10 mouse cellular contexts compared by ENCODE assay signal in the genomic region with DNA sequence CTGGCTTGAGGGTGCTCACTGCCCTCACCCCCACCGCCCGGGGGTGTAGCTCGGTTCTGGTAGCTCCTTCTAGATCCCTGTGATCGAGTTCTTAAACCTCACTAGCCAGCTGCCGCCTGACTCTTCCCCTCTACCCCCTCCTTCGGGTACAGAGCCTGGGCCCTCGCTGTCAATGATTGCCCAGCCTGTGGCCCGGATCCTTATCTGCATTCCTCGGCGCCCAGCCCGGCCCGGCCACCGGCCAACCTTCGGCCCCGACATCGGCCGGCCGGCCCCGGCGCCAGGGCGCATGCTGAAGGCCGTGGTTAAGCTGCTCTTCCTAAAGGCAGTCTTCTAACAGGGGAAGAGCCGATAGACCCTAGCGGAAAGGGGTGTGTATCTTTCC. TPM values are rescaled to one million over a fixed set of nuclear protein-coding genes. Genes with fewer than 3 reads are reported as not detected.
DNase-seq lines count a peak whose midpoint lies in the region; ATAC-seq lines count a peak whose summit lies in the region.
"Had no signal": no experiment of that assay in that cellular context is flagged by ENCODE, and none has a peak within 500 bp of the region (broad histone marks: within the 10 kb centered on the region; RNA-seq: fewer than 3 reads in every experiment).

No protein-coding gene starts in this region.

- no peaks in the 10 kb centered on the region; the same call in 1 of the 2 replicates for H3K9me3 ChIP-seq in erythroblast, embryonic 14.5 days (ENCODE audit: control insufficient read depth, low read length)
- no peaks in the 10 kb centered on the region for H3K9me3 ChIP-seq in heart, embryonic 10.5 days
- H3K9me3 ChIP-seq in kidney, embryonic 14.5 days (ENCODE audit: control insufficient read depth, low read length) = no peaks in the 10 kb centered on the region

- no peak for DNase-seq in heart, embryonic 10.5 days (ENCODE audit: low spot score)
- DNase-seq in lung, postnatal 14 days = peak; percentile 48
- no peak for DNase-seq in layer of hippocampus, adult 18-20 months (ENCODE audit: low spot score in 2 of 2)
- DNase-seq in cerebellum, adult 11 months = no peak

- no peak overlapping the region for H3K27ac ChIP-seq in heart, embryonic 10.5 days
- H3K27ac ChIP-seq in kidney, embryonic 14.5 days (ENCODE audit: low read depth, low read length) = no peak overlapping the region

- no peak for ATAC-seq in erythroblast, adult 5-6 weeks (replicated peaks; ENCODE audit: low FRiP score, poor library complexity, severe bottlenecking)
- ATAC-seq in kidney, embryonic 14.5 days (ENCODE audit: low FRiP score, low TSS enrichment) = 0 out of 2 replicates have a peak, but pooled peaks have one; percentile 33
- no peak for ATAC-seq in megakaryocyte, adult 5-6 weeks (ENCODE audit: poor library complexity, severe bottlenecking)

- H3K27me3 ChIP-seq in erythroblast, embryonic 14.5 days (ENCODE audit: control insufficient read depth) = peaks cover 82% of the 10 kb centered on the region
- peaks cover 96% of the 10 kb centered on the region for H3K27me3 ChIP-seq in heart, embryonic 10.5 days (ENCODE audit: insufficient read depth, poor library complexity, severe bottlenecking)
- peaks cover 96% of the 10 kb centered on the region for H3K27me3 ChIP-seq in kidney, embryonic 14.5 days (ENCODE audit: control insufficient read depth, insufficient read depth, low read length)

- peak overlapping the region; percentile 27 for H3K4me2 ChIP-seq in kidney, embryonic 14.5 days (replicated peaks; ENCODE audit: low read depth, low read length)

- H3K9ac ChIP-seq in kidney, embryonic 14.5 days (ENCODE audit: low read depth, low read length) = no peak overlapping the region

- peak overlapping the region; percentile 53 for H3K4me3 ChIP-seq in erythroblast, embryonic 14.5 days (replicated peaks)
- H3K4me3 ChIP-seq in heart, embryonic 10.5 days = peak overlapping the region; percentile 39
- peak overlapping the region; percentile 3; the same call in 1 of the 2 replicates for H3K4me3 ChIP-seq in kidney, embryonic 14.5 days (ENCODE audit: low read length)

- 2% methylated on average over 24 of the region's 24 CpGs for WGBS in heart, embryonic 10.5 days
- WGBS in kidney, embryonic 14.5 days = 1% methylated on average over 24 of the region's 24 CpGs

- H3K36me3 ChIP-seq in erythroblast, embryonic 14.5 days (ENCODE audit: control insufficient read depth) = peaks cover 2% of the 10 kb centered on the region; the same call in 1 of the 2 replicates
- no peaks in the 10 kb centered on the region for H3K36me3 ChIP-seq in heart, embryonic 10.5 days
- H3K36me3 ChIP-seq in kidney, embryonic 14.5 days (ENCODE audit: control insufficient read depth, insufficient read depth, low read length) = no peaks in the 10 kb centered on the region

- H3K4me1 ChIP-seq in erythroblast, embryonic 14.5 days (ENCODE audit: control insufficient read depth) = no peaks in the 10 kb centered on the region
- H3K4me1 ChIP-seq in heart, embryonic 10.5 days = peaks cover 41% of the 10 kb centered on the region
- peaks cover 19% of the 10 kb centered on the region for H3K4me1 ChIP-seq in kidney, embryonic 14.5 days (ENCODE audit: control insufficient read depth, insufficient read depth, low read length)

RNA-seq across cellular contexts. Expression of a gene that starts 1.8 kb away (rescaled TPM):
- polyA plus RNA-seq in erythroblast, embryonic 14.5 days (2012) = 0.06 and 0.19 TPM in 2 replicates
- total RNA-seq in erythroblast, adult 5-6 weeks (2015; ENCODE audit: low replicate concordance) = not detected in 2 replicates
- total RNA-seq in erythroblast, adult 5-6 weeks (2017; ENCODE audit: low replicate concordance) = 0.28 TPM in 1 of 2 replicates, not detected in the other
- 0.11 and 0.75 TPM in 2 replicates for polyA plus RNA-seq in heart, embryonic 10.5 days (2016; fragmentation: Nextera tagmentation; extraction: Ambion mirVana)
- 0.43 and 0.84 TPM in 2 replicates for polyA plus RNA-seq in kidney, embryonic 14.5 days (2014; fragmentation: Nextera tagmentation; extraction: Ambion mirVana)
- total RNA-seq in layer of hippocampus, adult 18-20 months (2021) = under 1 TPM; 0.20 to 0.32 TPM
- 0.11 TPM in 1 of 2 replicates, not detected in the other for total RNA-seq in megakaryocyte, adult 5-6 weeks (2015)
- not detected in 2 replicates for total RNA-seq in megakaryocyte, adult 5-6 weeks (2017)
- total RNA-seq: CH12.LX; neutrophil, adult 5-6 weeks had no signal

RNA-seq across cellular contexts. Expression of a gene that starts 14.3 kb away (rescaled TPM):
- not detected in 2 replicates for polyA plus RNA-seq in erythroblast, embryonic 14.5 days (2012)
- not detected in 2 replicates for total RNA-seq in erythroblast, adult 5-6 weeks (2015; ENCODE audit: low replicate concordance)
- total RNA-seq in erythroblast, adult 5-6 weeks (2017; ENCODE audit: low replicate concordance) = not detected in 2 replicates
- not detected in 2 replicates for polyA plus RNA-seq in heart, embryonic 10.5 days (2016; fragmentation: Nextera tagmentation; extraction: Ambion mirVana)
- polyA plus RNA-seq in kidney, embryonic 14.5 days (2014; fragmentation: Nextera tagmentation; extraction: Ambion mirVana) = not detected in 2 replicates
- total RNA-seq in layer of hippocampus, adult 18-20 months (2021) = 1 to 10 TPM; 1.8 to 3.1 TPM
- total RNA-seq in megakaryocyte, adult 5-6 weeks (2015) = not detected in 2 replicates
- not detected in 2 replicates for total RNA-seq in megakaryocyte, adult 5-6 weeks (2017)
- total RNA-seq: neutrophil, adult 5-6 weeks had no signal

RNA-seq across cellular contexts. Expression of a gene that starts 56.7 kb away (rescaled TPM):
- polyA plus RNA-seq in erythroblast, embryonic 14.5 days (2012) = not detected in 2 replicates
- not detected in 2 replicates for total RNA-seq in erythroblast, adult 5-6 weeks (2015; ENCODE audit: low replicate concordance)
- not detected in 2 replicates for total RNA-seq in erythroblast, adult 5-6 weeks (2017; ENCODE audit: low replicate concordance)
- polyA plus RNA-seq in heart, embryonic 10.5 days (2016; fragmentation: Nextera tagmentation; extraction: Ambion mirVana) = not detected in 2 replicates
- polyA plus RNA-seq in kidney, embryonic 14.5 days (2014; fragmentation: Nextera tagmentation; extraction: Ambion mirVana) = not detected in 2 replicates
- under 1 TPM in 1 of 2 experiments, not detected in 1; 0.48 TPM for total RNA-seq in layer of hippocampus, adult 18-20 months (2021)
- not detected in 2 replicates for total RNA-seq in megakaryocyte, adult 5-6 weeks (2015)
- not detected in 2 replicates for total RNA-seq in megakaryocyte, adult 5-6 weeks (2017)
- total RNA-seq: neutrophil, adult 5-6 weeks had no signal

Comparison
In these comparisons a context has a peak if more than half of its experiments do, and no peak if none do; other contexts are left out.
1. H3K4me3 ChIP-seq: peak in every context shown above with its lines; median percentile 53 in erythroblast, embryonic 14.5 days; 39 in heart, embryonic 10.5 days; 3 in kidney, embryonic 14.5 days.